Mouse (Mus musculus): Measurements from ENCODE around the gene Hspb8.

DNA sequence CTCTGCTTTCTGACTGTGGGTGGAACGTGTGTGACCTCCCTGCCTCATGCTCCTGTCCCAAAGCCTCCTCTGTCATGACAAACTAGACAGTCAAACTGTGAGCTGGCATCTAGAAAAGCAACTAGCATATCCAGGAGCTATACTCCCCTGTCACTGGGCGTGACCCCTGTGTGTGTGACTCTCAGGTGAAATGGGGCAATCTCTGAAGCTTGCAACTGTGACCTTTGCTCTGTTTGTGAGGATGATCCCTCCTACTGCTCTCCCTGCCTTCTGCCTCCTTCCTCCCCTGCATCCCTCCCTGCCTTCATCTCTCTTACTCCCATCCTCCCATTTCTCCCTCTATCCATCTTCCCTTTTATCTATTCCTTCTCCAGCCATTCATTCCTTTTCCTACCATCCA is 18.6 kb downstream of the Hspb8 start:
- no peak for TF ChIP-seq POLR2A (IDR thresholded peaks at IDR 0.05; ENCODE audit: borderline replicate concordance, control insufficient read depth, low read depth, low read length)
- no peak for TF ChIP-seq CTCF (IDR thresholded peaks at IDR 0.05; ENCODE audit: control insufficient read depth, insufficient read depth, low read length)

Measured in bone marrow, adult 2 months (tissue).